Mouse (Mus musculus) lung, adult 2 months (tissue): ENCODE measurements around the gene Dgki. TPM values are rescaled to one million over a fixed set of nuclear protein-coding genes. Genes with fewer than 3 reads are reported as not detected.

Experiments used
- DNase-seq: peaks from one replicate; pipeline ENCODE4 v3.0.0; 2022
- H3K4me1 ChIP-seq: fragments of 200-500 bp; 2 replicates; pipeline ENCODE4 v1.6.1; 2011; ENCODE audit warnings: low read length; ENCODE audit not compliant: control insufficient read depth, insufficient read depth
- H3K4me3 ChIP-seq: fragments of 200-500 bp; replicated peaks from 2 replicates; pipeline ENCODE3; 2011; ENCODE audit warnings: low read depth, mild to moderate bottlenecking, control low read depth, low read length; ENCODE audit errors: extremely low read depth
- CTCF ChIP-seq: fragments of 200-500 bp; IDR thresholded peaks from 2 replicates; pipeline ENCODE4 v1.5.1; 2011; ENCODE audit warnings: mild to moderate bottlenecking, low read length, control low read depth; ENCODE audit not compliant: insufficient read depth
- POLR2A ChIP-seq: fragments of 200-500 bp; IDR thresholded peaks from 2 replicates; pipeline ENCODE4 v1.6.1; 2011; ENCODE audit warnings: low read depth, mild to moderate bottlenecking, control low read depth, low read length, borderline replicate concordance; ENCODE audit errors: extremely low read depth
- WGBS: fragments of 180-500 bp; shearing (Covaris S2); methylation state at CpG from one replicate; pipeline ENCODE4 v1.1.7; 2018; 5-methylcytosine and 5-hydroxymethylcytosine counted together
- polyA plus RNA-seq: library from polyadenylated mRNA; depleted of rRNA; stranded (reverse); fragments of >200 nt; gene quantifications from 2 replicates; pipeline ENCODE4 v1.2.3, GENCODE M21; 2012

The Dgki gene
- polyA plus RNA-seq, 1 experiment: 0.09 TPM

DNA sequence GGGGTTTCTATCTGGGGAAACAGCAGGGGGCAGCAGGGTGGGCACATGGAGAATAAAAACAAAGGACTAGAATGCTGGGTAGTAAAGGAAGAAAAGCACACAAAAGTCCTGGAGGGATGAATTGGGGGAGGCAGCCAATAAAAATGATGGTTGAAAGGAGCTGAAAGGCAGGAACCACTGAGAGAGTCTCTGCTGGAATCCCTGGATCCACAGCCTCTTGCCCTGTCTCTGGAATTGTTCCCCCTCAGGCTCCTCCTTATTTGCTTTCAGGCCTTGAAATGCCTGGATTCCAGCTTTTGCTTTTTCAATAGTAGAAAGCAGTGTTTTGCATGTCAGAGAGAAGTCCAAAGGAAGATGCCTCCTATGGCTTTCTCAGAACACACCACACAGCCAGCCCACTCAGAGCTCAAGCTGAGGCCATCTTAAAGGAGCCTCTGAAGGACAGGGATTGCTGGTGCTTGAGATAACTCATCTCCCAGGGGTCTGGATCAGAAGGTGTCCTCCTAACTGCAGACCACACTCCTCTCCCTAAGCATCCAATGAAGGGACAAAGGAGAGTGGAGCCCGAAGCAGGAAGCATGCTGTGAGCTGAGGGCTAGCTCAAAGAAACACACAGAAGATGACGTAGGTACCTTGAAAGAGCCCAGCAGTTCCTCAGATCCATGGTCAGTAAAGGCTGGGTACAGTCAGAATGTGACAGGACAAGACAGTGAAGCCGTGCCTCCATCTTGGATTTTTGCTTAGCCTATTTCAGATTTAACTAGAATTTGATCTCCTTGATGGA is 441.5 kb downstream of the Dgki start:
- WGBS: 94% methylated on average over 3 of the region's 3 CpGs
- TF ChIP-seq POLR2A (no peak), CTCF (no peak)
- no peaks in the 10 kb centered on the region for H3K4me1 ChIP-seq
- H3K4me3 ChIP-seq: no peak overlapping the region
- DNase-seq: no peak

DNA sequence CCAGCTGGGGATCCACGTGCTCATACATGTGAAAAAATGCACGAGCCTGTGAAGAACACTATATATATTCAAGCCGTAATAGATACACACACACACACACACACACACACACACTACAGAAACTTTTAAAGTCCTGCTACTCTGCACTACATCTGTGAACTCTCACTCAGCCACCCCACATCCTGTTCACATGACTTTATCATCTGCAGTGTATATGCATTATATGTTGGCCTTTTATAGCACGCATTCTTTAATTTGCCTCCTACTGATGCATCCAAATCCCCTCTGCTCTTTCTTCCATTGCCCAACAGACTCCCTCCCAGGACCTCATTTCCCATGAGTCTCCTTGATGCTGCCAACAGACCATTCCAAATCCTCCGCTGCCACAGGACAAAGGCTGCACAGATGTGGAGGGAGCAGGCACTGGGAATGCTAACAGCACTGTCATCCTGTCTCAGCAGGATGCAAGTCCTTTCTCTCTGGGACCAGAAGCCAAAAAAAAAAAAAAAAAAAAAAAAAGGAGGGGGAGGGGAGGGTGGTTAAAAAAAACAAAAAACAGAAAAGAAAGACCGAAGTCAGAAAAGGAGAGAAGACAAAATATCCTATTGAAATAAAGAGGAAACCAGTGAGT is 442.2 kb downstream of the Dgki start:
- no peak for DNase-seq
- H3K4me3 ChIP-seq: no peak overlapping the region
- no peak for TF ChIP-seq POLR2A
- WGBS: 51% methylated on average over 6 of the region's 6 CpGs
- no peaks in the 10 kb centered on the region for H3K4me1 ChIP-seq

DNA sequence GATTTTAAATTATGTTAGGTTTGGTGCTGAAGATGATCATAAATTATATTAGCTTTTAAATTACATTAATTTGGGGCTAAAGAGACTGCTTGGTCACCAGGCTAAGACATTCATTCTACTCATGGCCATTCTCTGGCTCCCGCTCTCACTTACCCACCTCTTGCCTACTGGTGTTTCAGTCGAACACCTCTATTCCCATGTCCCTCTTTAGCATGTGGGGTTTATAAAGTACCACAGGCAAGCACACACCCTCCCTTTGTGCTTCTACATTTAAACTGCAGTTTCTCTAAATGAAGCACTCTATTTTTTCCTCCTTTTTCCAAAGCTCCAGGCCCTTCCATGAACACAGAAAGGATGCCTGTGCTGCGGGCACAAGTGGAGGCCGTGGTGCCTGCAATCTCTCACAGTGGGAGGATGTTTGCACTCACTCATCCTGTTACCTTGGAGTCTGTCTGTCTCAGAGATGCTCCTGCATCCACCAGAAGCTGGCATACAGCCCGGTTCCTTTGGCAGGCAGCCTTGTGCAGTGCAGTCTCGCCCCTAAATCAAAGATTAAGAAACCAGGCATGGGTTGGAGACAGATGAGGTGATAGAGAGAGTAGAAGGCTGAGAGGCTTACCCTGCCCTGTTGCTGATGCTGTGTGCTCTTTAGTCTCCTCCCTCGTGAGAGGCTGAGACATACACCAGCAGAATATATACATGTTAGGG is 449.4 kb downstream of the Dgki start:
- 48% methylated on average over 7 of the region's 7 CpGs for WGBS
- TF ChIP-seq CTCF (no peak), POLR2A (no peak)
- H3K4me3 ChIP-seq: no peak overlapping the region
- DNase-seq: peak; percentile 4
- H3K4me1 ChIP-seq: no peaks in the 10 kb centered on the region

DNA sequence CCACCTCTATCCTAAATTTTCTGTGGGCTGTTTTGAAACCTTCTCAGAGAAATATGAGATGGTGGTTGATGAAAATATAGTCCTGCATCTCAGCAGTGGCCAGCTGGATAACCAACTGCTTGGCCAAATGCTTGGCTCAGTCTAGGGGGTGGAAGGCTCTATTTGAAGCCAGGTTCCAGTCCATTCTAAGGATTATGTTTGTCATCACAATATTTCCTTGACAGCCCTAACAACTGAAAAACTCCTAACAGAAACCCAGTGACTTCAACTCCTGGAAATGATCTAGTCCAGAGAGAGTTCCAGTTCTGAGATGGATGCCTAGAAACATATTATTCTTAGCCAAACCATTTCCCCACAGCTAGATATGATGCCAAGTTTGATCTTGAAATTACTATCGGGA is 454.7 kb downstream of the Dgki start:
- H3K4me1 ChIP-seq: no peaks in the 10 kb centered on the region
- TF ChIP-seq CTCF (no peak), POLR2A (no peak)
- no peak overlapping the region for H3K4me3 ChIP-seq
- WGBS: 60% methylated on average over 1 of the region's 1 CpGs
- DNase-seq: no peak

DNA sequence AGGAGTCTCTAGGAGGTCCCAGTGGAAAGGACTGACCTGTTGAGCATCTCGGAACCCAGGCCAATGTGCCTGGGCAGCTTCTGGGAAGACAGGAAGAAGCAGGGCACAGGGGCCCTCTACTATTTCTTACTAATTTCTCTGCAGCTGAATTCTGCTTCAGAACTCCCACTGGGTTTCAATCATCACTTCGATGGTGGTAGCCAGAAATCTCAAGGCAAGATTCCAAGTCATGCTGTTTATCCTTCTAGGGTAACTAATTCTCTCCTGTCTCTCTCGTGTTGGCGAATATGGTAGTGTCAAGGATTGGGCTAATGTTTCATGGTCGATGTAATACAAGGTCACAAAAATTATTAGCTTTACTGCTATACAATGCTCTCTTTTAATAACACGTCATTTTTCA is 455.7 kb downstream of the Dgki start:
- no peak for DNase-seq
- Histone ChIP-seq H3K4me3 (no peak overlapping the region), H3K4me1 (no peaks in the 10 kb centered on the region)
- 69% methylated on average over 6 of the region's 6 CpGs for WGBS
- TF ChIP-seq CTCF (no peak), POLR2A (no peak)

DNA sequence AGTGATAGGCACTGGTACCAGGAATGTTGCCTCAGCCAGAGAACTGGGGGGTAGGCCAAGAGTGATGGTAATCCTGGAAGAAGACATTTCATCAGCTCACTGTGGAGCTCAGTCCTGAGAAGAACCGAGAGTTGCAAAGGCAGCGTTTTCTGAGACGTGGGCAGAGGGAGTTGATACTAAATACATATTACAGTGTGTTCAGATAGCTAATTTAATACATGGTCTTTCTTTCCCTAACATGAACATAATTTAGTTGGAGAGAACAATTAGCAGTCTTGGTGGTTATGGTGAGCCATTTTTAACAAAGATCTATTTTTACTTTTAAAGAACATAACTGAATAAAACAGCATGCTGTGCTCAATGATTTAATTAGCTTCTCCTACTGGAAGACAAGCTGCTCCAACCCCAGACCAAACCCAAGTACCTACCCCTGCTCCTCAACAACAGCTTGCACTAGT is 456.9 kb downstream of the Dgki start:
- TF ChIP-seq CTCF (no peak), POLR2A (no peak)
- Histone ChIP-seq H3K4me1 (no peaks in the 10 kb centered on the region), H3K4me3 (no peak overlapping the region)
- DNase-seq: no peak
- 84% methylated on average over 3 of the region's 3 CpGs for WGBS

DNA sequence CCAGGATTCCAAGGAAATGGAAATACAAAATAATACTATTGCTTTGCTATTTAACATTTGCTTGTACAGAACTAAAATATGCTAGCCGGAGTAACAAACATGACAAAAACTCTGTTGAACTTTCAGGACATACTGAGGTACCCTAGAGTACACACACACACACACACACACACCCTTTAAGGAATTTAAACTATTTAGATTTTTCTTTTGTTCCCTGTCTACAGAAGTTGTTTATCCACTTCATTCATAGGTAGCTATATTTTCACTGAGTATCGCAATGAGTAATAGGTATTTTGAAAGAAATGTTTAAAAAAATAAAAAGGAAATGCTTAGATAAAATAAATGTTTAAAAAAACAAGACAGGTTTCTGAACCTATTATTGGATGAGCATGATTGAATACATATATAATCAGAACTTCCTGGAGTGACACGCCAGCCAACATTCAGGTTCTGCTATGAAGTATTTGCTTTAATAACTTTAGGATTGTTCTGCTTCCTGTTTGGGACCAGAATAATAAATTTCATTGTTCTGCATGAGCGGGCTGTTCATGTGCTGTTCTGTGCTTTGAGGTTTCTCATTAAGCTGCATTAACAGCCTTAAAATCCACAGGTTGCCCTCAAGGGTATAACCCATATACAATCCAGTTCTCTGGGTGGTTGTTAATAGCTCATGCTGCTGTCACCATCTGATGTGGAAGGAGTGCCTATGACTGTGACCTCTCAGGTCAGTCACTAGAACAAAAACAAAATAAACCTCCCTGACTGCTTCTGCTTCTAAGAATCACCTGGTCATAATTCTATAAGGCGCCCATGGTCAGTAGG is 457.7 kb downstream of the Dgki start:
- WGBS: 53% methylated on average over 5 of the region's 5 CpGs
- DNase-seq: no peak
- Histone ChIP-seq H3K4me1 (no peaks in the 10 kb centered on the region), H3K4me3 (no peak overlapping the region)
- TF ChIP-seq CTCF (no peak), POLR2A (no peak)

DNA sequence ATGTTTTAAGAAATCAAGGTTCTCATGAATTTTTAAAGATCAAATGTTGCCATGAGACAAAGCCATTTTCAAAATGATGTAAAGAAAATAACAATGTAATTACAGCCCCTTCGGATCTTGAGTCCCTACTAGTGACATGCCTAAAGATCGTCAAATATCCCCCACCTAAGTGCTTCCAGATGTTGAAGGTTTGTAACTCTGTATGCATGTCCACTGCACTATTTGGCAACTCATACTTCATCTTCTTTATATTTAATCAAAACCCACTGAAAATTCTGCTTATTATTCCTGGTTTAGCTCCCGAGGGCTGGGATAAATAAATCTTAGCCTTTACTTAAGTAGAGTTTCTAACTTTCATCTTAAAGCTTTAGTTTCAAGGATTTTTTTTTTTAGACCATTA is 458.3 kb downstream of the Dgki start:
- Histone ChIP-seq H3K4me3 (no peak overlapping the region), H3K4me1 (no peaks in the 10 kb centered on the region)
- WGBS: 64% methylated on average over 3 of the region's 3 CpGs
- TF ChIP-seq CTCF: no peak
- TF ChIP-seq POLR2A: no peak
- no peak for DNase-seq

DNA sequence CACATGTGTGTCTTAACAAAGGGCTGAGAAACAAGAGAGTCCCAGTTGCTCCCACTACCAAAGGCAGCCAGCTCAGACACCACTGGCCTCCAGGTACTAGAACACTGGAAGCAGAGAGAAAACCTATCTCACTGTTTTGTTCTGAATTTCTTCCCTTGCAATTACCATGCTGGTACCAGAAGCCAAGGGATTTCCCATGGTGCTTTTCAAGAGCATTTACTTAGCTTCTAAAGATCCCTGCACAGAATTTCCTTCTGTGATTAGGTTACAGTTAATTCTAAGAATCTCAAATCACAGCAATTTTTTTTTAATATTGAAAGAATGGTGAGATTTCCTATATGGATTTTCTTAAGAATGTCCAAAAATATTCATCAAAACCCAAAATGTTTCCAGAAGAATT is 458.8 kb downstream of the Dgki start:
- H3K4me3 ChIP-seq: no peak overlapping the region
- DNase-seq: no peak
- TF ChIP-seq POLR2A (no peak), CTCF (no peak)
- no peaks in the 10 kb centered on the region for H3K4me1 ChIP-seq
